Mouse (Mus musculus) liver, embryonic 13.5 days (tissue): ENCODE results near the gene Lrp2bp. TPM values are rescaled to one million over a fixed set of nuclear protein-coding genes. Genes with fewer than 3 reads are reported as not detected.

Source experiments
- ATAC-seq: fragments of 200-750 bp; cut with Nextera tagmentation; 2 replicates; pipeline ENCODE4 v1.8.0; 2017; ENCODE audit warnings: low read depth, mild to moderate bottlenecking, moderate number of reproducible peaks, moderate library complexity
- DNase-seq: peaks from one replicate; pipeline ENCODE4 v3.0.0; 2022
- H3K27ac ChIP-seq: fragments of 300-500 bp; sonication (generic); 2 replicates; pipeline ENCODE4 v1.5.1; 2015; ENCODE audit warnings: moderate library complexity, mild to moderate bottlenecking, inconsistent platforms
- H3K27me3 ChIP-seq: fragments of 300-500 bp; sonication (generic); 2 replicates; pipeline ENCODE4 v1.6.1; 2015; ENCODE audit warnings: mild to moderate bottlenecking, inconsistent platforms
- H3K36me3 ChIP-seq: fragments of 300-500 bp; sonication (generic); 2 replicates; pipeline ENCODE4 v1.6.1; 2015; ENCODE audit warnings: mild to moderate bottlenecking, inconsistent platforms
- H3K4me1 ChIP-seq: fragments of 300-500 bp; sonication (generic); replicated peaks from 2 replicates; pipeline ENCODE4 v1.6.1; 2015; ENCODE audit warnings: inconsistent platforms
- H3K4me2 ChIP-seq: fragments of 300-500 bp; sonication (generic); 2 replicates; pipeline ENCODE4 v1.6.1; 2015; ENCODE audit warnings: inconsistent platforms, mild to moderate bottlenecking, moderate library complexity
- H3K4me3 ChIP-seq: fragments of 300-500 bp; sonication (generic); replicated peaks from 2 replicates; pipeline ENCODE4 v1.5.1; 2015; ENCODE audit warnings: mild to moderate bottlenecking, inconsistent platforms
- H3K9ac ChIP-seq: fragments of 300-500 bp; sonication (generic); 2 replicates; pipeline ENCODE4 v1.6.1; 2015; ENCODE audit warnings: mild to moderate bottlenecking, inconsistent platforms
- H3K9me3 ChIP-seq: fragments of 300-500 bp; sonication (generic); replicated peaks from 2 replicates; pipeline ENCODE4 v1.6.1; 2016; ENCODE audit warnings: inconsistent platforms
- WGBS: fragments of 180-500 bp; shearing (Covaris S2); methylation state at CpG from one replicate; pipeline ENCODE4 v1.1.7; 2015; ENCODE audit not compliant: insufficient replicate concordance; 5-methylcytosine and 5-hydroxymethylcytosine counted together
- polyA plus RNA-seq: library from polyadenylated mRNA; unstranded; fragments of >200 nt; fragmentation: Nextera tagmentation; extraction: Ambion mirVana; gene quantifications from 2 replicates; pipeline ENCODE4 v1.2.1, GENCODE M21; 2015

The Lrp2bp gene
- polyA plus RNA-seq, 1 experiment from 2014 or later = 0.05 TPM

DNA sequence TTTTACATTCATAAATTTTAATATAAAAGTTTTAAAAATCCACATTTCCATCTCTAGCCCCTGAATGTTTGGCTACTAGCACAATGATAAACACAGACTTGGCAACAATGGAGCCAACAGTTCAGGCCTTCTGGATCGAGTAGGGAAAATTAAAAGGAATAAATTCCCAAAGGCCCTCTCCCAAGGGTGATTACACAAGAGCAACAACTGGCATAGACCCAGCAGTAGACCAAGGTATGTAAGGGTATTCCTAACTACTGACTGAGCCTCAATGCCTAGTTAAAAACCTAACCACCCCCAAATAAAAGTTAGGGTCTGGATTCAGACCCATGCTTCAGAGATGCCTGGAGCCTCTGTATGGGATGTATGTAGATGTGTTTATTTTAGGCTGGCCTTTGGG lies 40.6 kb downstream of the Lrp2bp start:
- WGBS = 60% methylated on average over 1 of the region's 1 CpGs
- no peak overlapping the region for H3K9ac ChIP-seq
- no peak for DNase-seq
- no peak for ATAC-seq
- no peak overlapping the region for H3K27ac ChIP-seq
- no peak overlapping the region for H3K4me2 ChIP-seq
- H3K27me3 ChIP-seq = no peaks in the 10 kb centered on the region
- no peak overlapping the region for H3K4me3 ChIP-seq
- no peaks in the 10 kb centered on the region for H3K4me1 ChIP-seq
- peaks cover 9% of the 10 kb centered on the region; the same call in 1 of the 2 replicates for H3K36me3 ChIP-seq
- H3K9me3 ChIP-seq = no peaks in the 10 kb centered on the region

GRCm38 (mm10) chr8:46040260-46040659 lies 41.2 kb downstream of the Lrp2bp start:
- H3K9ac ChIP-seq = no peak overlapping the region
- H3K27ac ChIP-seq = no peak overlapping the region
- H3K27me3 ChIP-seq = no peaks in the 10 kb centered on the region
- H3K4me2 ChIP-seq = no peak overlapping the region
- H3K4me3 ChIP-seq = no peak overlapping the region
- DNase-seq (no peak), ATAC-seq (no peak)
- no peaks in the 10 kb centered on the region for H3K9me3 ChIP-seq
- H3K36me3 ChIP-seq = peaks cover 9% of the 10 kb centered on the region; the same call in 1 of the 2 replicates
- WGBS = 78% methylated on average over 13 of the region's 13 CpGs
- no peaks in the 10 kb centered on the region for H3K4me1 ChIP-seq

DNA sequence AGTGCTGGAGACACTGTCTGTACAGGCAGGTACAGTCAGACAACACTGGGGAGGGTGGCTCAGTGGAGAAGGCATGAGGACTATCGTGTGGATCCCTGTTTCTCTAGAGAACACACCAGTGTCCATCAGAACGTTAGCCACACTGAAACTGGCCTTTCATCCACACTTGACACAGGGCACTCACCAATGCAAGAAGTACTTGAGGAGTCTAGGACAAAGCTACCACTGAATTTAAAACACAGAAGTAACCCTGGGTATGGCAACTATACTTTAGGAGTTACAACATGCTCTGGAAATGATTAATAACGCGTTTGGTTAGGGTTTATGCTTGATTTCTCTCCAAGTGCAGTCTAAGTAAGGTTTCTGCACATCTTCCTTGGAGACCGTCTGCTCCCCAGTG lies 73.7 kb downstream of the Lrp2bp start:
- Histone ChIP-seq H3K27ac (no peak overlapping the region), H3K4me3 (no peak overlapping the region), H3K9ac (no peak overlapping the region), H3K27me3 (no peaks in the 10 kb centered on the region), H3K9me3 (no peaks in the 10 kb centered on the region), H3K4me1 (no peaks in the 10 kb centered on the region), H3K4me2 (no peak overlapping the region), H3K36me3 (0 out of 2 replicates have a peak, but pooled peaks cover 1% of the 10 kb centered on the region)
- DNase-seq (no peak), ATAC-seq (no peak)
- WGBS = 75% methylated on average over 5 of the region's 5 CpGs

- Histone ChIP-seq H3K27ac (no peak overlapping the region), H3K4me1 (no peaks in the 10 kb centered on the region), H3K4me2 (no peak overlapping the region), H3K36me3 (no peaks in the 10 kb centered on the region; the same call in 1 of the 2 replicates), H3K9me3 (no peaks in the 10 kb centered on the region), H3K4me3 (no peak overlapping the region), H3K27me3 (no peaks in the 10 kb centered on the region), H3K9ac (no peak overlapping the region)
- no peak for DNase-seq
- ATAC-seq = no peak
- 61% methylated on average over 2 of the region's 2 CpGs for WGBS
These were observed 74.5 kb downstream of the Lrp2bp start for GRCm38 (mm10) chr8:46073540-46074140.

GRCm38 (mm10) chr8:46075223-46075622 lies 76.1 kb downstream of the Lrp2bp start:
- WGBS = 74% methylated on average over 5 of the region's 5 CpGs
- Histone ChIP-seq H3K4me3 (no peak overlapping the region), H3K36me3 (peaks cover 3% of the 10 kb centered on the region; the same call in 1 of the 2 replicates), H3K9ac (no peak overlapping the region), H3K4me2 (no peak overlapping the region), H3K4me1 (no peaks in the 10 kb centered on the region), H3K27me3 (no peaks in the 10 kb centered on the region), H3K9me3 (no peaks in the 10 kb centered on the region), H3K27ac (no peak overlapping the region)
- no peak for DNase-seq
- ATAC-seq = no peak

- Histone ChIP-seq H3K4me2 (no peak overlapping the region), H3K27ac (no peak overlapping the region)
- ATAC-seq = no peak
These were observed 79.8 kb downstream of the Lrp2bp start for GRCm38 (mm10) chr8:46078866-46079265.

More at GRCm38 (mm10) chr8:46078866-46079265, 79.8 kb downstream of the Lrp2bp start:
- Histone ChIP-seq H3K27me3 (no peaks in the 10 kb centered on the region), H3K4me3 (no peak overlapping the region), H3K9me3 (no peaks in the 10 kb centered on the region), H3K4me1 (peaks cover 3% of the 10 kb centered on the region; the same call in 1 of the 2 replicates), H3K36me3 (peaks cover 3% of the 10 kb centered on the region; the same call in 1 of the 2 replicates), H3K9ac (no peak overlapping the region)
- no peak for DNase-seq
- 54% methylated on average over 6 of the region's 6 CpGs for WGBS

Other genes with a start within 250 kb of the Lrp2bp start
- 1.7 and 2.2 TPM in 2 replicates for gene Pdlim3, start 113.8 kb upstream of the Lrp2bp start, polyA plus RNA-seq
- not detected in 2 replicates for gene Ccdc110, start 64.7 kb upstream of the Lrp2bp start, polyA plus RNA-seq
- 0.56 and 0.70 TPM in 2 replicates for gene 1700029J07Rik, start 24.1 kb upstream of the Lrp2bp start, polyA plus RNA-seq
- 42.1 and 42.8 TPM in 2 replicates for gene Ufsp2, start 23.8 kb upstream of the Lrp2bp start, polyA plus RNA-seq
- 4.7 and 4.9 TPM in 2 replicates for gene Ankrd37, start 6.4 kb downstream of the Lrp2bp start, polyA plus RNA-seq
- 9.2 and 13.3 TPM in 2 replicates for gene Cfap97, start 152.5 kb downstream of the Lrp2bp start, polyA plus RNA-seq
- 3.7 and 4.4 TPM in 2 replicates for gene Snx25, start 152.9 kb downstream of the Lrp2bp start, polyA plus RNA-seq
- gene Slc25a4, start 212.0 kb downstream of the Lrp2bp start, polyA plus RNA-seq = 124 and 129 TPM in 2 replicates